Mouse (Mus musculus): ENCODE data around the gene Sgms2. TPM values are rescaled to one million over a fixed set of nuclear protein-coding genes. Genes with fewer than 3 reads are reported as not detected.

Gene Sgms2
- total and polyA plus RNA-seq, 3 experiments = not detected

- Histone ChIP-seq H3K36me3 (ENCODE audit: control insufficient read depth in 1 of 2, insufficient read depth in 2 of 2, low read length in 2 of 2) (no peaks in the 10 kb centered on the region), H3K9ac (ENCODE audit: control insufficient read depth, low read depth, low read length, poor library complexity, severe bottlenecking) (no peak overlapping the region), H3K4me1 (ENCODE audit: control insufficient read depth in 1 of 2, insufficient read depth in 2 of 2, low read length in 2 of 2) (no peaks in the 10 kb centered on the region), H3K79me2 (ENCODE audit: control insufficient read depth, insufficient read depth, low read length, poor library complexity) (no peaks in the 10 kb centered on the region), H3K27me3 (ENCODE audit: control insufficient read depth in 1 of 2, insufficient read depth in 2 of 2, low read length in 2 of 2) (no peaks in the 10 kb centered on the region), H3K27ac (ENCODE audit: control insufficient read depth, low read depth, low read length) (no peak overlapping the region), H3K9me3 (replicated peaks; ENCODE audit: insufficient read depth, low read length) (no peaks in the 10 kb centered on the region), H3K4me3 (ENCODE audit: control insufficient read depth in 1 of 2, insufficient read depth in 1 of 2, low read depth in 2 of 2, low read length in 2 of 2) (no peak overlapping the region)
- TF ChIP-seq MAFK (IDR thresholded peaks at IDR 0.05; ENCODE audit: borderline replicate concordance, low read depth, low read length) (no peak), SMC3 (IDR thresholded peaks at IDR 0.05; ENCODE audit: low read depth, low read length) (no peak), NELFE (IDR thresholded peaks at IDR 0.05; ENCODE audit: low read depth, low read length) (no peak), HCFC1 (IDR thresholded peaks at IDR 0.05; ENCODE audit: low read depth, low read length) (no peak), E2F4 (IDR thresholded peaks at IDR 0.05; ENCODE audit: borderline replicate concordance, low read depth, low read length) (no peak), TBP (IDR thresholded peaks at IDR 0.05; ENCODE audit: low read depth, low read length) (no peak), MEF2A (IDR thresholded peaks at IDR 0.05; ENCODE audit: extremely low read depth, insufficient replicate concordance, low read depth, low read length, poor library complexity, severe bottlenecking) (no peak), ELF1 (IDR thresholded peaks at IDR 0.05; ENCODE audit: low read depth, low read length) (no peak), RAD21 (IDR thresholded peaks at IDR 0.05; ENCODE audit: low read depth, low read length) (no peak)
- DNase-seq (ENCODE audit: low read depth, low spot score) = no peak
Observed at GRCm38 (mm10) chr3:131335117-131335547, 156.1 kb downstream of the Sgms2 start.

- no peak for TF ChIP-seq POLR2A (IDR thresholded peaks at IDR 0.05; ENCODE audit: control insufficient read depth in 1 of 2, insufficient read depth in 1 of 2, low read depth in 1 of 2, low read length in 2 of 2, poor library complexity in 1 of 2)
- no peak for TF ChIP-seq ELF1 (IDR thresholded peaks at IDR 0.05; ENCODE audit: low read depth, low read length)
- TF ChIP-seq GABPA (IDR thresholded peaks at IDR 0.05; ENCODE audit: low read depth, low read length) = no peak
- TF ChIP-seq SMC3 (IDR thresholded peaks at IDR 0.05; ENCODE audit: low read depth, low read length) = no peak
- TF ChIP-seq TBP (IDR thresholded peaks at IDR 0.05; ENCODE audit: low read depth, low read length) = no peak
- TF ChIP-seq GATA1 (IDR thresholded peaks at IDR 0.05; ENCODE audit: low read depth, low read length) = no peak
- TF ChIP-seq USF1 (IDR thresholded peaks at IDR 0.05; ENCODE audit: low read depth, low read length) = no peak
- no peak for TF ChIP-seq CHD2 (IDR thresholded peaks at IDR 0.05; ENCODE audit: low read length)
- no peak for TF ChIP-seq ETS1 (IDR thresholded peaks at IDR 0.05; ENCODE audit: low read depth, low read length)
- no peak for TF ChIP-seq MEF2A (IDR thresholded peaks at IDR 0.05; ENCODE audit: extremely low read depth, insufficient replicate concordance, low read depth, low read length, poor library complexity, severe bottlenecking)
- no peak for TF ChIP-seq MAFK (IDR thresholded peaks at IDR 0.05; ENCODE audit: borderline replicate concordance, low read depth, low read length)
- TF ChIP-seq JUND (IDR thresholded peaks at IDR 0.05; ENCODE audit: low read depth, low read length) = no peak
- no peak for TF ChIP-seq EP300 (IDR thresholded peaks at IDR 0.05; ENCODE audit: low read depth in 1 of 2, low read length in 2 of 2)
- TF ChIP-seq ZC3H11A (IDR thresholded peaks at IDR 0.05; ENCODE audit: low read depth, low read length) = no peak
- no peak for TF ChIP-seq NELFE (IDR thresholded peaks at IDR 0.05; ENCODE audit: low read depth, low read length)
- H3K79me2 ChIP-seq (ENCODE audit: control insufficient read depth, insufficient read depth, low read length, poor library complexity) = no peaks in the 10 kb centered on the region
- no peaks in the 10 kb centered on the region for H3K9me3 ChIP-seq (replicated peaks; ENCODE audit: insufficient read depth, low read length)
- DNase-seq (ENCODE audit: low read depth, low spot score) = no peak
- no peaks in the 10 kb centered on the region for H3K36me3 ChIP-seq (ENCODE audit: control insufficient read depth in 1 of 2, insufficient read depth in 2 of 2, low read length in 2 of 2)
- H3K4me1 ChIP-seq (ENCODE audit: control insufficient read depth in 1 of 2, insufficient read depth in 2 of 2, low read length in 2 of 2) = no peaks in the 10 kb centered on the region
- H3K4me3 ChIP-seq (ENCODE audit: control insufficient read depth in 1 of 2, insufficient read depth in 1 of 2, low read depth in 2 of 2, low read length in 2 of 2) = no peak overlapping the region
- H3K9ac ChIP-seq (ENCODE audit: control insufficient read depth, low read depth, low read length, poor library complexity, severe bottlenecking) = no peak overlapping the region
- H3K27ac ChIP-seq (ENCODE audit: control insufficient read depth, low read depth, low read length) = no peak overlapping the region
- H3K27me3 ChIP-seq (ENCODE audit: control insufficient read depth in 1 of 2, insufficient read depth in 2 of 2, low read length in 2 of 2) = no peaks in the 10 kb centered on the region
Observed at GRCm38 (mm10) chr3:131327189-131327588, 164.0 kb downstream of the Sgms2 start.
